Mouse (Mus musculus) testis, adult 2 months (tissue): ENCODE measurements around the gene Dlg4.

Experiments
- CTCF ChIP-seq: fragments of 200-500 bp; IDR thresholded peaks from 2 replicates; pipeline ENCODE4 v1.5.1; 2012; ENCODE audit warnings: low read depth, mild to moderate bottlenecking, inconsistent platforms, low read length, moderate library complexity; ENCODE audit not compliant: control insufficient read depth, insufficient read depth, insufficient replicate concordance
- POLR2A ChIP-seq: fragments of 200-500 bp; IDR thresholded peaks from 2 replicates; pipeline ENCODE4 v1.6.1; 2012; ENCODE audit warnings: low read depth, mild to moderate bottlenecking, inconsistent platforms, low read length, moderate library complexity; ENCODE audit not compliant: control insufficient read depth

- TF ChIP-seq POLR2A (no peak), CTCF (no peak)
Observed at GRCm38 (mm10) chr11:70020022-70020631, 3.4 kb downstream of the Dlg4 start.
